Mouse (Mus musculus) left cerebral cortex, postnatal 10 days (tissue): ENCODE measurements at regions not wholly inside any gene's neighbourhood (a gene's known extent, or its start where the extent isn't known, plus 50 kb on each side); places are given as distances from the start of the nearest gene placed in this dataset.
"Not testable (repeated sequence)": the region's sequence is repeated elsewhere in the genome, so short reads cannot be mapped to it uniquely, and the experiment has no call there.

ENCODE experiments used
- DNase-seq, 2 experiments: peaks; one replicate each; pipeline ENCODE4 v3.0.0; 2021 to 2022; ENCODE audit warnings: low spot score in 2 of 2, mixed read lengths in 1 of 2; ENCODE audit errors: extremely low spot score in 1 of 2
- intact Hi-C: fragments of 180-260 bp; cut with DNase I; formaldehyde crosslinking; loops from one replicate; pipeline ENCODE4 v1.15.1; 2025

GRCm38 (mm10) chr4:122025866-122026265 is 404.0 kb upstream of the Gm12887 start:
- intact Hi-C loops: no loop called here
- DNase-seq: no peak

GRCm38 (mm10) chr4:122022854-122023253 is 401.0 kb upstream of the Gm12887 start:
- intact Hi-C loops: no loop called here
- no peak for DNase-seq

GRCm38 (mm10) chr4:122008938-122009459 is 387.1 kb upstream of the Gm12887 start:
- peak in 1 of 2 experiments; percentile 19 for DNase-seq
- intact Hi-C loops: not testable (repeated sequence)

- intact Hi-C loops: no loop called here
- DNase-seq: no peak
Observed at GRCm38 (mm10) chr4:122008168-122008839, 386.4 kb upstream of the Gm12887 start.

- no peak for DNase-seq
- intact Hi-C loops: no loop called here
Observed at GRCm38 (mm10) chr4:121986741-121987140, 364.8 kb upstream of the Gm12887 start.

- intact Hi-C loops: no loop called here
- no peak for DNase-seq
Observed at GRCm38 (mm10) chr4:121985371-121985770, 363.5 kb upstream of the Gm12887 start.

GRCm38 (mm10) chr4:121975831-121976230 is 353.9 kb upstream of the Gm12887 start:
- intact Hi-C loops: no loop called here
- DNase-seq: no peak
